Mouse (Mus musculus) lung, embryonic 14.5 days (tissue): Measurements from ENCODE around the gene Ntm. TPM values are rescaled to one million over a fixed set of nuclear protein-coding genes. Genes with fewer than 3 reads are reported as not detected.

Experiments
- ATAC-seq: fragments of 200-750 bp; cut with Nextera tagmentation; 2 replicates; pipeline ENCODE4 v1.8.0; 2017; ENCODE audit warnings: mild to moderate bottlenecking, moderate TSS enrichment, moderate library complexity; ENCODE audit not compliant: insufficient read depth
- DNase-seq: peaks from one replicate; pipeline ENCODE4 v3.0.0-alpha.2; 2015
- H3K27ac ChIP-seq: fragments of 300-500 bp; sonication (generic); 2 replicates; pipeline ENCODE4 v1.5.1; 2014; ENCODE audit warnings: low read depth, mild to moderate bottlenecking, moderate library complexity
- H3K27me3 ChIP-seq: fragments of 300-500 bp; sonication (generic); 2 replicates; pipeline ENCODE4 v1.6.1; 2014; ENCODE audit warnings: low read length, control low read depth; ENCODE audit not compliant: insufficient read depth
- H3K36me3 ChIP-seq: fragments of 300-500 bp; sonication (generic); 2 replicates; pipeline ENCODE4 v1.6.1; 2014; ENCODE audit warnings: control low read depth; ENCODE audit not compliant: insufficient read depth
- H3K4me1 ChIP-seq: fragments of 300-500 bp; sonication (generic); 2 replicates; pipeline ENCODE4 v1.6.1; 2014; ENCODE audit warnings: antibody characterized with exemption, control low read depth; ENCODE audit not compliant: insufficient read depth
- H3K4me2 ChIP-seq: fragments of 300-500 bp; sonication (generic); 2 replicates; pipeline ENCODE4 v1.6.1; 2014; ENCODE audit warnings: mild to moderate bottlenecking
- H3K4me3 ChIP-seq: fragments of 300-500 bp; sonication (generic); 2 replicates; pipeline ENCODE4 v1.5.1; 2014; ENCODE audit warnings: low read depth, low read length
- H3K9ac ChIP-seq: fragments of 300-500 bp; sonication (generic); 2 replicates; pipeline ENCODE4 v1.6.1; 2014
- H3K9me3 ChIP-seq: fragments of 300-500 bp; sonication (generic); 2 replicates; pipeline ENCODE4 v1.6.1; 2016; ENCODE audit warnings: low read depth, low read length, control low read depth
- CTCF ChIP-seq: IDR thresholded peaks from 2 replicates; pipeline ENCODE4 v1.5.1; 2016; ENCODE audit warnings: antibody characterized with exemption, low read depth
- WGBS: fragments of 180-500 bp; shearing (Covaris S2); extraction: QIAGEN DNeasy Blood & Tissue Kit; methylation state at CpG from one replicate; pipeline ENCODE4 v1.1.7; 2014; 5-methylcytosine and 5-hydroxymethylcytosine counted together
- polyA plus RNA-seq: library from polyadenylated mRNA; unstranded; fragments of >200 nt; fragmentation: Nextera tagmentation; extraction: Ambion mirVana; gene quantifications from 2 replicates; pipeline ENCODE4 v1.2.1, GENCODE M21; 2014

Gene Ntm
- polyA plus RNA-seq, 1 experiment from 2014 or later, result 22.1 TPM

- Histone ChIP-seq H3K27ac (no peak overlapping the region), H3K4me3 (no peak overlapping the region), H3K9me3 (no peaks in the 10 kb centered on the region), H3K36me3 (no peaks in the 10 kb centered on the region), H3K27me3 (no peaks in the 10 kb centered on the region), H3K4me1 (no peaks in the 10 kb centered on the region; the same call in 1 of the 2 replicates), H3K9ac (no peak overlapping the region), H3K4me2 (no peak overlapping the region)
- ATAC-seq (no peak), DNase-seq (no peak)
- WGBS, result 80% methylated on average over 7 of the region's 7 CpGs
- TF ChIP-seq CTCF, result no peak
These were observed 350.8 kb downstream of the Ntm start for GRCm38 (mm10) chr9:29612020-29612612.

- ATAC-seq, result no peak
- DNase-seq, result no peak
These were observed 352.1 kb downstream of the Ntm start for GRCm38 (mm10) chr9:29610867-29611266.

GRCm38 (mm10) chr9:29597665-29598064, 365.3 kb downstream of the Ntm start:
- WGBS, result 33% methylated on average over 4 of the region's 4 CpGs
- peak; percentile 37 for DNase-seq
- H3K4me2 ChIP-seq, result no peak overlapping the region

More at GRCm38 (mm10) chr9:29610867-29611266, 352.1 kb downstream of the Ntm start:
- H3K9me3 ChIP-seq, result no peaks in the 10 kb centered on the region
- no peak overlapping the region for H3K4me3 ChIP-seq
- no peak overlapping the region for H3K9ac ChIP-seq
- no peaks in the 10 kb centered on the region; the same call in 1 of the 2 replicates for H3K4me1 ChIP-seq
- no peak for TF ChIP-seq CTCF
- no peak overlapping the region for H3K27ac ChIP-seq
- H3K36me3 ChIP-seq, result no peaks in the 10 kb centered on the region
- 77% methylated on average over 2 of the region's 2 CpGs for WGBS
- no peaks in the 10 kb centered on the region for H3K27me3 ChIP-seq
- no peak overlapping the region for H3K4me2 ChIP-seq

GRCm38 (mm10) chr9:29595321-29595720, 367.6 kb downstream of the Ntm start:
- Histone ChIP-seq H3K9me3 (no peaks in the 10 kb centered on the region), H3K4me3 (no peak overlapping the region), H3K27ac (no peak overlapping the region), H3K4me1 (no peaks in the 10 kb centered on the region), H3K9ac (no peak overlapping the region), H3K36me3 (no peaks in the 10 kb centered on the region), H3K27me3 (no peaks in the 10 kb centered on the region), H3K4me2 (no peak overlapping the region)
- TF ChIP-seq CTCF, result no peak
- ATAC-seq (no peak), DNase-seq (no peak)
- 58% methylated on average over 9 of the region's 9 CpGs for WGBS

More at GRCm38 (mm10) chr9:29597665-29598064, 365.3 kb downstream of the Ntm start:
- Histone ChIP-seq H3K27ac (no peak overlapping the region), H3K4me1 (no peaks in the 10 kb centered on the region), H3K36me3 (no peaks in the 10 kb centered on the region), H3K9ac (no peak overlapping the region), H3K27me3 (no peaks in the 10 kb centered on the region), H3K9me3 (no peaks in the 10 kb centered on the region), H3K4me3 (no peak overlapping the region)
- no peak for ATAC-seq
- no peak for TF ChIP-seq CTCF

- DNase-seq (no peak), ATAC-seq (no peak)
- Histone ChIP-seq H3K36me3 (no peaks in the 10 kb centered on the region), H3K27ac (no peak overlapping the region), H3K9me3 (no peaks in the 10 kb centered on the region), H3K27me3 (no peaks in the 10 kb centered on the region), H3K4me3 (no peak overlapping the region), H3K9ac (no peak overlapping the region), H3K4me1 (no peaks in the 10 kb centered on the region), H3K4me2 (no peak overlapping the region)
- WGBS, result 52% methylated on average over 21 of the region's 21 CpGs
- no peak for TF ChIP-seq CTCF
These were observed 368.2 kb downstream of the Ntm start for GRCm38 (mm10) chr9:29594537-29595294.

GRCm38 (mm10) chr9:29587376-29587775, 375.6 kb downstream of the Ntm start:
- Histone ChIP-seq H3K36me3 (no peaks in the 10 kb centered on the region), H3K4me1 (no peaks in the 10 kb centered on the region), H3K27me3 (no peaks in the 10 kb centered on the region), H3K9ac (no peak overlapping the region), H3K4me2 (no peak overlapping the region), H3K4me3 (no peak overlapping the region), H3K27ac (no peak overlapping the region), H3K9me3 (no peaks in the 10 kb centered on the region)
- 71% methylated on average over 5 of the region's 5 CpGs for WGBS
- no peak for ATAC-seq
- no peak for TF ChIP-seq CTCF
- no peak for DNase-seq

- DNase-seq, result no peak
- Histone ChIP-seq H3K9me3 (no peaks in the 10 kb centered on the region), H3K36me3 (no peaks in the 10 kb centered on the region), H3K4me1 (no peaks in the 10 kb centered on the region), H3K4me2 (no peak overlapping the region), H3K4me3 (no peak overlapping the region), H3K27me3 (no peaks in the 10 kb centered on the region), H3K9ac (no peak overlapping the region), H3K27ac (no peak overlapping the region)
- no peak for ATAC-seq
- 68% methylated on average over 10 of the region's 10 CpGs for WGBS
- no peak for TF ChIP-seq CTCF
These were observed 376.6 kb downstream of the Ntm start for GRCm38 (mm10) chr9:29586381-29586770.
